Mouse (Mus musculus) neural tube, embryonic 14.5 days (tissue): Measurements from ENCODE around the gene Npnt. TPM values are rescaled to one million over a fixed set of nuclear protein-coding genes. Genes with fewer than 3 reads are reported as not detected.
A peak's percentile ranks its signal among the peaks of the same experiment; 100 is the strongest.

Experiments used
- ATAC-seq: fragments of 200-750 bp; cut with Nextera tagmentation; 2 replicates; pipeline ENCODE4 v1.8.0; 2017; ENCODE audit warnings: low read depth, mild to moderate bottlenecking, moderate TSS enrichment, moderate library complexity
- H3K27ac ChIP-seq: fragments of 300-500 bp; sonication (generic); 2 replicates; pipeline ENCODE4 v1.5.1; 2014; ENCODE audit warnings: low read depth, mild to moderate bottlenecking, control low read depth, low read length, moderate library complexity, mixed read lengths
- H3K27me3 ChIP-seq: fragments of 300-500 bp; sonication (generic); 2 replicates; pipeline ENCODE4 v1.6.1; 2014; ENCODE audit warnings: low read length; ENCODE audit not compliant: control insufficient read depth, insufficient read depth
- H3K36me3 ChIP-seq: fragments of 300-500 bp; sonication (generic); 2 replicates; pipeline ENCODE4 v1.6.1; 2014; ENCODE audit warnings: low read length, mixed read lengths; ENCODE audit not compliant: control insufficient read depth, insufficient read depth
- H3K4me1 ChIP-seq: fragments of 300-500 bp; sonication (generic); 2 replicates; pipeline ENCODE4 v1.6.1; 2014; ENCODE audit warnings: low read length; ENCODE audit not compliant: control insufficient read depth, insufficient read depth
- H3K4me2 ChIP-seq: fragments of 300-500 bp; sonication (generic); 2 replicates; pipeline ENCODE4 v1.6.1; 2014; ENCODE audit warnings: mild to moderate bottlenecking, low read depth, low read length, control low read depth
- H3K4me3 ChIP-seq: fragments of 300-500 bp; sonication (generic); 2 replicates; pipeline ENCODE4 v1.5.1; 2014; ENCODE audit warnings: low read depth, low read length, control low read depth, mixed read lengths
- H3K9ac ChIP-seq: fragments of 300-500 bp; sonication (generic); replicated peaks from 2 replicates; pipeline ENCODE4 v1.6.1; 2014; ENCODE audit warnings: low read depth, mild to moderate bottlenecking, control low read depth, low read length, mixed read lengths
- H3K9me3 ChIP-seq: fragments of 300-500 bp; sonication (generic); 2 replicates; pipeline ENCODE4 v1.6.1; 2016; ENCODE audit warnings: low read length; ENCODE audit not compliant: control insufficient read depth
- WGBS: fragments of 180-500 bp; shearing (Covaris S2); extraction: QIAGEN DNeasy Blood & Tissue Kit; methylation state at CpG from one replicate; pipeline ENCODE4 v1.1.7; 2014; 5-methylcytosine and 5-hydroxymethylcytosine counted together
- polyA plus RNA-seq: library from polyadenylated mRNA; unstranded; fragments of >200 nt; fragmentation: Nextera tagmentation; extraction: Ambion mirVana; gene quantifications from 2 replicates; pipeline ENCODE4 v1.2.1, GENCODE M21; 2014

Gene Npnt
- polyA plus RNA-seq, 1 experiment from 2014 or later = 12.0 TPM

GRCm38 (mm10) chr3:132892481-132892880 is 57.6 kb downstream of the Npnt start:
- H3K4me2 ChIP-seq = no peak overlapping the region
- H3K9me3 ChIP-seq = no peaks in the 10 kb centered on the region
- 92% methylated on average over 7 of the region's 7 CpGs for WGBS
- no peak for ATAC-seq
- no peak overlapping the region for H3K4me3 ChIP-seq
- H3K27ac ChIP-seq = no peak overlapping the region
- no peaks in the 10 kb centered on the region for H3K4me1 ChIP-seq
- no peaks in the 10 kb centered on the region for H3K36me3 ChIP-seq
- H3K9ac ChIP-seq = no peak overlapping the region
- H3K27me3 ChIP-seq = no peaks in the 10 kb centered on the region

- no peak overlapping the region for H3K4me3 ChIP-seq
- ATAC-seq = no peak
- H3K4me2 ChIP-seq = no peak overlapping the region
- no peaks in the 10 kb centered on the region for H3K27me3 ChIP-seq
- no peaks in the 10 kb centered on the region for H3K36me3 ChIP-seq
- WGBS = 95% methylated on average over 16 of the region's 16 CpGs
- no peak overlapping the region for H3K27ac ChIP-seq
- no peaks in the 10 kb centered on the region for H3K4me1 ChIP-seq
- no peak overlapping the region for H3K9ac ChIP-seq
- no peaks in the 10 kb centered on the region for H3K9me3 ChIP-seq
Measured at GRCm38 (mm10) chr3:132887074-132887848, 62.8 kb downstream of the Npnt start.

- no peak overlapping the region for H3K9ac ChIP-seq
- H3K4me2 ChIP-seq = no peak overlapping the region
- WGBS = 93% methylated on average over 6 of the region's 6 CpGs
- H3K27ac ChIP-seq = no peak overlapping the region
- no peak overlapping the region for H3K4me3 ChIP-seq
- H3K4me1 ChIP-seq = no peaks in the 10 kb centered on the region
- no peaks in the 10 kb centered on the region for H3K27me3 ChIP-seq
- no peaks in the 10 kb centered on the region for H3K9me3 ChIP-seq
- no peaks in the 10 kb centered on the region for H3K36me3 ChIP-seq
- no peak for ATAC-seq
Measured at GRCm38 (mm10) chr3:132886419-132887050, 63.6 kb downstream of the Npnt start.

GRCm38 (mm10) chr3:132884459-132884858 is 65.6 kb downstream of the Npnt start:
- Histone ChIP-seq H3K36me3 (no peaks in the 10 kb centered on the region), H3K4me2 (no peak overlapping the region), H3K4me1 (no peaks in the 10 kb centered on the region), H3K9ac (no peak overlapping the region), H3K4me3 (no peak overlapping the region), H3K9me3 (no peaks in the 10 kb centered on the region), H3K27ac (no peak overlapping the region), H3K27me3 (no peaks in the 10 kb centered on the region)
- 86% methylated on average over 10 of the region's 10 CpGs for WGBS
- ATAC-seq = no peak

- Histone ChIP-seq H3K27ac (no peak overlapping the region), H3K4me2 (no peak overlapping the region), H3K4me3 (no peak overlapping the region), H3K4me1 (no peaks in the 10 kb centered on the region), H3K9me3 (no peaks in the 10 kb centered on the region), H3K36me3 (no peaks in the 10 kb centered on the region), H3K9ac (no peak overlapping the region), H3K27me3 (no peaks in the 10 kb centered on the region)
- ATAC-seq = no peak
- WGBS = 85% methylated on average over 9 of the region's 9 CpGs
Measured at GRCm38 (mm10) chr3:132883256-132883655, 66.8 kb downstream of the Npnt start.

GRCm38 (mm10) chr3:132880826-132881225 is 69.3 kb downstream of the Npnt start:
- no peaks in the 10 kb centered on the region for H3K27me3 ChIP-seq
- H3K4me2 ChIP-seq = no peak overlapping the region
- H3K4me1 ChIP-seq = no peaks in the 10 kb centered on the region
- H3K9ac ChIP-seq = no peak overlapping the region
- no peak overlapping the region for H3K27ac ChIP-seq
- WGBS = 60% methylated on average over 9 of the region's 9 CpGs
- H3K4me3 ChIP-seq = no peak overlapping the region
- no peaks in the 10 kb centered on the region for H3K9me3 ChIP-seq
- peak; percentile 57; the same call in 1 of the 2 replicates for ATAC-seq
- H3K36me3 ChIP-seq = no peaks in the 10 kb centered on the region

GRCm38 (mm10) chr3:132880361-132880760 is 69.7 kb downstream of the Npnt start:
- 87% methylated on average over 3 of the region's 3 CpGs for WGBS
- H3K4me2 ChIP-seq = no peak overlapping the region

GRCm38 (mm10) chr3:132876933-132877676 is 73.0 kb downstream of the Npnt start:
- Histone ChIP-seq H3K36me3 (no peaks in the 10 kb centered on the region), H3K4me3 (no peak overlapping the region), H3K4me1 (no peaks in the 10 kb centered on the region), H3K4me2 (no peak overlapping the region), H3K27me3 (no peaks in the 10 kb centered on the region), H3K9ac (no peak overlapping the region), H3K27ac (no peak overlapping the region), H3K9me3 (no peaks in the 10 kb centered on the region)
- no peak for ATAC-seq
- WGBS = 83% methylated on average over 10 of the region's 10 CpGs

More at GRCm38 (mm10) chr3:132880361-132880760, 69.7 kb downstream of the Npnt start:
- Histone ChIP-seq H3K36me3 (no peaks in the 10 kb centered on the region), H3K27me3 (no peaks in the 10 kb centered on the region), H3K4me1 (no peaks in the 10 kb centered on the region), H3K9ac (no peak overlapping the region), H3K27ac (no peak overlapping the region), H3K9me3 (no peaks in the 10 kb centered on the region), H3K4me3 (no peak overlapping the region)
- no peak for ATAC-seq
